Comparison of ENCODE assay signal across 26 mouse cellular contexts in the genomic region with DNA sequence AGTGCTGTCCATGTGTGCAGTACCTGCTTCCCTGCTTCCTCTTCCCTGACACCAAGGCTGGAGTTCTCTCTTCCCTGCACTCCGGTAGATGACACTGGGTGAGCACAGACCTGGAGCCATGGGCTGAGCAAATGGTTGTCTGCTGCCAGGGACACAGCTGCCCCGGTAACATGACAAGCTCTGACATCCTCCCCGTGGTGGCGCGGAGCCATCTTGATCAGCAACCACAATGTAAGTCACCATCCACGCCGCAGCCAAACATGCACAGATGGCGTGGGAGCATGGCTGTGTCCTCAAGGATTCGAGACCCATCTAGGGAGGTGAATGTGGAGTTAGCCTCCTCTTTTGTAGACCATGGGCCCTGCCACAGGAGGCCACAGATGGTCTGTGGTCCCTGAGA.
DNase-seq lines count a peak whose midpoint lies in the region; ATAC-seq and TF ChIP-seq lines count a peak whose summit lies in the region.
"Had no signal": no experiment of that assay in that cellular context is flagged by ENCODE, and none has a peak within 500 bp of the region (broad histone marks: within the 10 kb centered on the region; RNA-seq: fewer than 3 reads in every experiment).

No protein-coding gene starts in this region.

- ATAC-seq in hindbrain, embryonic 13.5 days (ENCODE audit: low FRiP score) = peak; percentile 30
- no peak for ATAC-seq in megakaryocyte, adult 5-6 weeks (ENCODE audit: poor library complexity, severe bottlenecking)
- ATAC-seq in hindbrain, postnatal 0 days = peak; percentile 62

- peak; percentile 90 to 94 for DNase-seq in cerebellum, postnatal 10 days
- DNase-seq in cerebellum, adult 18-20 months = no peak
- DNase-seq in hindbrain, embryonic 10.5 days (ENCODE audit: low spot score) = no peak
- peak; percentile 73 for DNase-seq in hindbrain, postnatal 0 days (ENCODE audit: low spot score)
- DNase-seq in testis, postnatal 14 days (ENCODE audit: low spot score) = no peak
- DNase-seq: adrenal gland, postnatal 10 days; embryo, embryonic 11 days; gastrocnemius, postnatal 25 days; heart, adult 18-20 months; heart, postnatal 10 days; kidney, adult 18-20 months; kidney, postnatal 4 days; liver; lung, postnatal 4 days; thymus, adult 18-20 months; thymus, postnatal 36 days had no signal

- peaks cover 14% of the 10 kb centered on the region for H3K9me3 ChIP-seq in hindbrain, embryonic 13.5 days
- H3K9me3 ChIP-seq in hindbrain, embryonic 10.5 days = peaks cover 16% of the 10 kb centered on the region
- H3K9me3 ChIP-seq in megakaryocyte, embryonic 14.5 days = peaks cover 65% of the 10 kb centered on the region
- no peaks in the 10 kb centered on the region for H3K9me3 ChIP-seq in hindbrain, postnatal 0 days (ENCODE audit: low read length)
- H3K9me3 ChIP-seq: limb, embryonic 10.5 days; stomach, embryonic 15.5 days had no signal

- peak overlapping the region; percentile 60 for H3K27ac ChIP-seq in hindbrain, embryonic 13.5 days
- no peak overlapping the region for H3K27ac ChIP-seq in hindbrain, embryonic 10.5 days
- H3K27ac ChIP-seq in hindbrain, postnatal 0 days = peak overlapping the region; percentile 32; the same call in 1 of the 2 replicates
- H3K27ac ChIP-seq: embryonic facial prominence, embryonic 13.5 days; forebrain, embryonic 12.5 days; limb, embryonic 10.5 days; stomach, embryonic 15.5 days had no signal

- WGBS in hindbrain, embryonic 13.5 days = 73% methylated on average over 9 of the region's 9 CpGs
- WGBS in hindbrain, embryonic 10.5 days = 97% methylated on average over 9 of the region's 9 CpGs
- 62% methylated on average over 9 of the region's 9 CpGs for WGBS in hindbrain, postnatal 0 days

- H3K4me3 ChIP-seq in hindbrain, embryonic 13.5 days = no peak overlapping the region
- no peak overlapping the region for H3K4me3 ChIP-seq in hindbrain, embryonic 10.5 days
- H3K4me3 ChIP-seq in megakaryocyte, embryonic 14.5 days (replicated peaks) = peak overlapping the region; percentile 72
- no peak overlapping the region for H3K4me3 ChIP-seq in hindbrain, postnatal 0 days (ENCODE audit: low read length)
- H3K4me3 ChIP-seq: embryonic facial prominence, embryonic 13.5 days; erythroblast, embryonic 14.5 days; forebrain, embryonic 12.5 days; heart, embryonic 12.5 days; limb, embryonic 10.5 days; stomach, embryonic 15.5 days had no signal

- H3K9ac ChIP-seq in hindbrain, embryonic 13.5 days = no peak overlapping the region
- no peak overlapping the region for H3K9ac ChIP-seq in hindbrain, postnatal 0 days (replicated peaks; ENCODE audit: low read length)
- H3K9ac ChIP-seq: embryonic facial prominence, embryonic 13.5 days; forebrain, embryonic 12.5 days; heart, embryonic 12.5 days; stomach, embryonic 15.5 days had no signal

- H3K4me1 ChIP-seq in hindbrain, embryonic 13.5 days (replicated peaks) = peaks cover 24% of the 10 kb centered on the region
- H3K4me1 ChIP-seq in hindbrain, embryonic 10.5 days (replicated peaks) = peaks cover 25% of the 10 kb centered on the region
- no peaks in the 10 kb centered on the region for H3K4me1 ChIP-seq in megakaryocyte, embryonic 14.5 days
- H3K4me1 ChIP-seq in hindbrain, postnatal 0 days (ENCODE audit: insufficient read depth, low read length) = no peaks in the 10 kb centered on the region
- H3K4me1 ChIP-seq: heart, embryonic 12.5 days; stomach, embryonic 15.5 days had no signal

- no peak for TF ChIP-seq CTCF in hindbrain, postnatal 0 days (IDR thresholded peaks at IDR 0.05; ENCODE audit: low read depth)

- H3K4me2 ChIP-seq in hindbrain, embryonic 13.5 days = no peak overlapping the region
- H3K4me2 ChIP-seq in hindbrain, postnatal 0 days (ENCODE audit: low read depth, low read length) = no peak overlapping the region
- H3K4me2 ChIP-seq: embryonic facial prominence, embryonic 13.5 days; forebrain, embryonic 12.5 days; heart, embryonic 12.5 days; midbrain, embryonic 11.5 days; stomach, embryonic 15.5 days had no signal

- peaks cover 3% of the 10 kb centered on the region; the same call in 1 of the 2 replicates for H3K27me3 ChIP-seq in hindbrain, embryonic 13.5 days
- no peaks in the 10 kb centered on the region; the same call in 1 of the 2 replicates for H3K27me3 ChIP-seq in hindbrain, embryonic 10.5 days (ENCODE audit: insufficient read depth, poor library complexity, severe bottlenecking)
- no peaks in the 10 kb centered on the region for H3K27me3 ChIP-seq in megakaryocyte, embryonic 14.5 days (replicated peaks)
- H3K27me3 ChIP-seq in hindbrain, postnatal 0 days (ENCODE audit: insufficient read depth, low read length) = no peaks in the 10 kb centered on the region
- H3K27me3 ChIP-seq: embryonic facial prominence, embryonic 13.5 days; forebrain, embryonic 12.5 days; heart, embryonic 12.5 days; stomach, embryonic 15.5 days had no signal

- no peaks in the 10 kb centered on the region for H3K36me3 ChIP-seq in hindbrain, embryonic 13.5 days
- no peaks in the 10 kb centered on the region for H3K36me3 ChIP-seq in hindbrain, embryonic 10.5 days
- H3K36me3 ChIP-seq in megakaryocyte, embryonic 14.5 days (replicated peaks; ENCODE audit: low read length) = peaks cover 31% of the 10 kb centered on the region
- no peaks in the 10 kb centered on the region for H3K36me3 ChIP-seq in hindbrain, postnatal 0 days (ENCODE audit: insufficient read depth, low read length)
- H3K36me3 ChIP-seq: forebrain, embryonic 12.5 days; stomach, embryonic 15.5 days had no signal

Comparison
In these comparisons a context has a peak if more than half of its experiments do, and no peak if none do; other contexts are left out.
1. DNase-seq: peak in cerebellum, postnatal 10 days (2 of 2) and hindbrain, postnatal 0 days (single experiment); none in cerebellum, adult 18-20 months (0 of 2), hindbrain, embryonic 10.5 days (single experiment) and testis, postnatal 14 days (single experiment).